In genomic region chr15:98969372-98970101, GRCm38 (mm10) we compare ENCODE assay signal across 9 mouse cellular contexts. TPM values are rescaled to one million over a fixed set of nuclear protein-coding genes. Genes with fewer than 3 reads are reported as not detected.
DNase-seq lines count a peak whose midpoint lies in the region; ATAC-seq and TF ChIP-seq lines count a peak whose summit lies in the region.
"Had no signal": no experiment of that assay in that cellular context is flagged by ENCODE, and none has a peak within 500 bp of the region (broad histone marks: within the 10 kb centered on the region; RNA-seq: fewer than 3 reads in every experiment).

No protein-coding gene starts in this region.

- H3K4me3 ChIP-seq in heart, embryonic 10.5 days, result 0 out of 2 replicates have a peak overlapping the region, but pooled peaks have one; percentile 12
- H3K4me3 ChIP-seq in ES-Bruce4 (ENCODE audit: low read depth, low read length), result no peak overlapping the region
- 0 out of 2 replicates have a peak overlapping the region, but pooled peaks have one; percentile 2 for H3K4me3 ChIP-seq in forebrain, embryonic 13.5 days

- H3K4me2 ChIP-seq in forebrain, embryonic 13.5 days, result peak overlapping the region; percentile 51

- TF ChIP-seq POLR2A in ES-Bruce4 (IDR thresholded peaks at IDR 0.05; ENCODE audit: insufficient read depth, low read length), result no peak

- no peak for TF ChIP-seq CTCF in ES-Bruce4 (IDR thresholded peaks at IDR 0.05; ENCODE audit: low read depth, low read length)

- peak overlapping the region; percentile 87 for H3K27ac ChIP-seq in heart, embryonic 10.5 days
- peak overlapping the region; percentile 90 for H3K27ac ChIP-seq in ES-Bruce4 (ENCODE audit: insufficient read depth, low read length)
- H3K27ac ChIP-seq in forebrain, embryonic 13.5 days, result peak overlapping the region; percentile 99

- no peaks in the 10 kb centered on the region for H3K27me3 ChIP-seq in heart, embryonic 10.5 days (ENCODE audit: insufficient read depth, poor library complexity, severe bottlenecking)
- H3K27me3 ChIP-seq in ES-Bruce4 (ENCODE audit: control insufficient read depth, insufficient read depth, low read length, poor library complexity, severe bottlenecking), result no peaks in the 10 kb centered on the region
- no peaks in the 10 kb centered on the region for H3K27me3 ChIP-seq in forebrain, embryonic 13.5 days

- H3K9me3 ChIP-seq in heart, embryonic 10.5 days, result no peaks in the 10 kb centered on the region
- no peaks in the 10 kb centered on the region for H3K9me3 ChIP-seq in ES-Bruce4 (replicated peaks; ENCODE audit: control insufficient read depth, insufficient read depth, low read length, poor library complexity, severe bottlenecking)
- no peaks in the 10 kb centered on the region for H3K9me3 ChIP-seq in forebrain, embryonic 13.5 days (replicated peaks)
- H3K9me3 ChIP-seq: G1E had no signal

- no peak for DNase-seq in heart, embryonic 10.5 days (ENCODE audit: low spot score)
- no peak for DNase-seq in heart, postnatal 14 days
- DNase-seq in thymus, postnatal 10 days (ENCODE audit: low spot score in 2 of 2), result peak; percentile 66 to 67
- DNase-seq in cerebellum, adult 18-20 months, result no peak
- DNase-seq in urinary bladder, postnatal 10 days (ENCODE audit: low spot score), result no peak

- intact Hi-C loops in heart, postnatal 14 days (cut with DNase I), result no loop called here

- ATAC-seq in forebrain, embryonic 13.5 days, result peak; percentile 17; the same call in 1 of the 2 replicates
- 0 out of 2 replicates have a peak, but pooled peaks have one; percentile 28 for ATAC-seq in megakaryocyte-erythroid progenitor cell, adult 5-6 weeks (replicated peaks; ENCODE audit: low FRiP score, low TSS enrichment, poor library complexity, severe bottlenecking)

- peak; percentile 78 for TF ChIP-seq EP300 in ES-Bruce4 (IDR thresholded peaks at IDR 0.05; ENCODE audit: insufficient read depth, low read depth, low read length)

- 21% methylated on average over 16 of the region's 16 CpGs for WGBS in heart, embryonic 10.5 days
- 2% methylated on average over 16 of the region's 16 CpGs for WGBS in forebrain, embryonic 13.5 days

- no peaks in the 10 kb centered on the region for H3K36me3 ChIP-seq in heart, embryonic 10.5 days
- no peaks in the 10 kb centered on the region for H3K36me3 ChIP-seq in ES-Bruce4 (ENCODE audit: control insufficient read depth, insufficient read depth, low read length, poor library complexity, severe bottlenecking)
- H3K36me3 ChIP-seq in forebrain, embryonic 13.5 days (ENCODE audit: poor library complexity, severe bottlenecking), result no peaks in the 10 kb centered on the region
- H3K36me3 ChIP-seq: G1E had no signal

- 0 out of 2 replicates have a peak overlapping the region, but pooled peaks have one; percentile 8 for H3K9ac ChIP-seq in ES-Bruce4 (ENCODE audit: low read depth, poor library complexity, severe bottlenecking)
- H3K9ac ChIP-seq in forebrain, embryonic 13.5 days, result peak overlapping the region; percentile 41

- peaks cover 31% of the 10 kb centered on the region for H3K4me1 ChIP-seq in heart, embryonic 10.5 days
- no peaks in the 10 kb centered on the region for H3K4me1 ChIP-seq in ES-Bruce4 (ENCODE audit: control insufficient read depth, insufficient read depth, low read length)
- peaks cover 51% of the 10 kb centered on the region for H3K4me1 ChIP-seq in forebrain, embryonic 13.5 days

RNA-seq across cellular contexts. Expression of gene Tuba1a, which starts 16.0 kb away (rescaled TPM):
- polyA plus RNA-seq in heart, embryonic 10.5 days (2016; fragmentation: Nextera tagmentation; extraction: Ambion mirVana), result 1,319 and 1,394 TPM in 2 replicates
- total RNA-seq in heart, postnatal 14 days (2021), result 100 to 1,000 TPM; 116 to 154 TPM
- 700 and 767 TPM in 2 replicates for polyA plus RNA-seq in ES-Bruce4 (2011; ENCODE audit: insufficient read depth, insufficient read length, low read depth, missing spikeins)
- 10,586 and 11,102 TPM in 2 replicates for polyA plus RNA-seq in forebrain, embryonic 13.5 days (2015; fragmentation: Nextera tagmentation; extraction: Ambion mirVana)
- total RNA-seq in megakaryocyte-erythroid progenitor cell, adult 5-6 weeks (2014; fragmentation: Nextera tagmentation), result 4.5 and 10.2 TPM in 2 replicates
- 9.7 and 16.0 TPM in 2 replicates for total RNA-seq in megakaryocyte-erythroid progenitor cell, adult 5-6 weeks (2017)

RNA-seq across cellular contexts. Expression of gene Gm49450, which starts 16.2 kb away (rescaled TPM):
- not detected in 2 replicates for polyA plus RNA-seq in heart, embryonic 10.5 days (2016; fragmentation: Nextera tagmentation; extraction: Ambion mirVana)
- total RNA-seq in heart, postnatal 14 days (2021), result not detected
- polyA plus RNA-seq in ES-Bruce4 (2011; ENCODE audit: insufficient read depth, insufficient read length, low read depth, missing spikeins), result not detected in 2 replicates
- polyA plus RNA-seq in forebrain, embryonic 13.5 days (2015; fragmentation: Nextera tagmentation; extraction: Ambion mirVana), result not detected in 2 replicates
- total RNA-seq in megakaryocyte-erythroid progenitor cell, adult 5-6 weeks (2014; fragmentation: Nextera tagmentation), result not detected in 2 replicates
- total RNA-seq in megakaryocyte-erythroid progenitor cell, adult 5-6 weeks (2017), result not detected in 2 replicates
- total RNA-seq: G1E had no signal
- polyA plus RNA-seq: G1E had no signal

RNA-seq across cellular contexts. Expression of gene Tuba1b, which starts 35.2 kb away (rescaled TPM):
- polyA plus RNA-seq in heart, embryonic 10.5 days (2016; fragmentation: Nextera tagmentation; extraction: Ambion mirVana), result 1,935 and 2,007 TPM in 2 replicates
- 100 to 1,000 TPM; 164 to 218 TPM for total RNA-seq in heart, postnatal 14 days (2021)
- 3,464 and 4,107 TPM in 2 replicates for polyA plus RNA-seq in ES-Bruce4 (2011; ENCODE audit: insufficient read depth, insufficient read length, low read depth, missing spikeins)
- 1,607 and 1,715 TPM in 2 replicates for polyA plus RNA-seq in forebrain, embryonic 13.5 days (2015; fragmentation: Nextera tagmentation; extraction: Ambion mirVana)
- total RNA-seq in megakaryocyte-erythroid progenitor cell, adult 5-6 weeks (2014; fragmentation: Nextera tagmentation), result 2,322 and 3,225 TPM in 2 replicates
- total RNA-seq in megakaryocyte-erythroid progenitor cell, adult 5-6 weeks (2017), result 801 and 969 TPM in 2 replicates

RNA-seq across cellular contexts. Expression of gene Lmbr1l, which starts 51.5 kb away (rescaled TPM):
- 14.9 and 20.2 TPM in 2 replicates for polyA plus RNA-seq in heart, embryonic 10.5 days (2016; fragmentation: Nextera tagmentation; extraction: Ambion mirVana)
- 10 to 100 TPM; 13.6 to 13.7 TPM for total RNA-seq in heart, postnatal 14 days (2021)
- polyA plus RNA-seq in ES-Bruce4 (2011; ENCODE audit: insufficient read depth, insufficient read length, low read depth, missing spikeins), result 30.9 and 33.4 TPM in 2 replicates
- polyA plus RNA-seq in forebrain, embryonic 13.5 days (2015; fragmentation: Nextera tagmentation; extraction: Ambion mirVana), result 39.8 and 47.1 TPM in 2 replicates
- total RNA-seq in megakaryocyte-erythroid progenitor cell, adult 5-6 weeks (2014; fragmentation: Nextera tagmentation), result 8.7 and 14.5 TPM in 2 replicates
- 5.7 and 12.0 TPM in 2 replicates for total RNA-seq in megakaryocyte-erythroid progenitor cell, adult 5-6 weeks (2017)

Comparison
In these comparisons a context has a peak if more than half of its experiments do, and no peak if none do; other contexts are left out.
1. DNase-seq: peak in thymus, postnatal 10 days (2 of 2); none in heart, embryonic 10.5 days (single experiment), heart, postnatal 14 days (0 of 2), cerebellum, adult 18-20 months (0 of 2) and urinary bladder, postnatal 10 days (single experiment).
2. Peak in every context shown above with its lines, with median percentiles within 50 percentile points of each other: H3K27ac ChIP-seq.